Mouse (Mus musculus) thymus, postnatal 25 days (tissue): ENCODE measurements around the gene Agbl4.

Experiments used
- DNase-seq: peaks from one replicate; pipeline ENCODE4 v3.0.0; 2022

Agbl4 gene

GRCm38 (mm10) chr4:111510129-111510528 is 1112.7 kb downstream of the Agbl4 start:
- DNase-seq = no peak

GRCm38 (mm10) chr4:111513921-111514320 is 1116.5 kb downstream of the Agbl4 start:
- DNase-seq = no peak

GRCm38 (mm10) chr4:111516136-111516535 is 1118.7 kb downstream of the Agbl4 start:
- no peak for DNase-seq

GRCm38 (mm10) chr4:111517063-111517792 is 1119.8 kb downstream of the Agbl4 start:
- no peak for DNase-seq

GRCm38 (mm10) chr4:111518191-111518590 is 1120.7 kb downstream of the Agbl4 start:
- no peak for DNase-seq

GRCm38 (mm10) chr4:111519267-111519666 is 1121.8 kb downstream of the Agbl4 start:
- DNase-seq = no peak

GRCm38 (mm10) chr4:111520006-111520405 is 1122.5 kb downstream of the Agbl4 start:
- DNase-seq = no peak

DNA sequence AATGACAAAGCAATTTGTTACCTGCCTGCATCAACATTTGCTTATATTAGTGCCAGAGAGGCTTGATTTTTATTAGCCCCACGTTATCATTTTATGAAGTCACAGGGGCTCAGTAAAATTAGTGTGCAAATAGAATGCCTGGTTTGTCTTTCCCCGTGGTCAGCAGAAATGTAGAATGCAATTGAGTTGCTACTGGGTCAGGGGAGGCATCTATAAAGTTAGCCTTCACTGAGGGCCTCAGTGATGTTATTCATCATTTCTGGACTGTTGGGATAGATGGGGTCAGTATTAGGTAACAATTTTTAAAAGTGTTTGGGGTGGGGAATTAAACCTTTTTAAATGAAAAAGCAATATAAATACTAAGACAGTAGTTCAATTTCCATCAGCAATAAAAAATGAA is 1125.5 kb downstream of the Agbl4 start:
- no peak for DNase-seq

DNA sequence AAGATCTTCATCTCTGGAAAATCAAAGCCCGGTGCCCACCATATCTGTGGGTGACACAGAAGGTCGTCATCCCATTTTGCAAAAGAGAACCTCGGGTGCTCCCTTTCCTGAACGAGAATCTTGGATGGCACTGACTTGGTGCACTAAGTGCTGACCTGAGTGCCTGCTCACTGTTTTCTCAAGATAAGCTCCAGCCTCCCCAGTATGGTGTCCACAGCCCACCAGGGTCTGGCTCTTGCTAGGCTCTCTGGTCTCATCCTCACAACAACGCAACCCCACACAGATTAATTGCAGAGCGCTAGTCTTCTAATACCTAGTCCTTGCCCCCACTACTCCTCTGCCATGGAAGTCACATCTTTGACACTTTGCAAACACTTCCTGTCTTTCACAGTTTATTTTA is 1131.5 kb downstream of the Agbl4 start:
- DNase-seq = no peak

GRCm38 (mm10) chr4:111529996-111530395 is 1132.5 kb downstream of the Agbl4 start:
- no peak for DNase-seq

DNA sequence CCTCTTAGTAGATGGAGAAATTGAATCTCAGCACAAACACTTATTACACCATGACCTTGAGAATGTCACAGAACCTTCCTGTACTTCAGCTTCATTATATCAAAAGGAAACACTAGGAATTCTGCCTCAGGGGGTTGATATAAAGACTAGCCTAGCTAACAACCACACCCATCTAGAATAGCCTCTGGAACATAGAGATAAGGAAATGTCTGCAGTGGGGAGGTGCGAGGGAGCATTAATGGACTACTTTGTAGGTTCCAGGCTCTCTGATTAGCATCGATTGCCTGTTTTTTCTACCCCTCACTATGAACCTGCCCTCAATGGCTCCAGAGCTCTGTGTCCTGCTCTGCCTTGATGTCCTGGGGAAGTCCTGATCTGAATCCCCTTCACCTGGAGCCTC is 1133.1 kb downstream of the Agbl4 start:
- no peak for DNase-seq

- no peak for DNase-seq
Observed at GRCm38 (mm10) chr4:111544684-111545083, 1147.2 kb downstream of the Agbl4 start.

DNA sequence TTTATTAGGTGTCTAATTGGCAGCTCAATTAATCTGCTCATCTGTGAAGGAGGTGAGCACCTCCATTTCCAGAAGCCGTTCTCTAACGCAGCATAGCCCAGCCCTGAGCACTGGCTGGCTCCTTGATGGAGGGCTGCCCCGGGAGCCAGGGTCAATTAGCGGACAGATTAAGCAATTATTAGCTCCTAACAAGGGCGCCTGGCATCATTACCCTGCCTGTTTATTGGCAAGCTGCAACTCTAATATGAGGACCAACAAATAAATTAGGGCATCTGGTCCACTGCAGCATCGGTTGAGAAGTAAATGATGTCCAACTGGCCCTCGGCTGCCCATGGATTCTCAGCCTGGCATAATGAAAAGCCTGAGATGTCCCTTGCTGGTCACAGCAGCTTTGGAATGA is 1148.5 kb downstream of the Agbl4 start:
- no peak for DNase-seq

DNA sequence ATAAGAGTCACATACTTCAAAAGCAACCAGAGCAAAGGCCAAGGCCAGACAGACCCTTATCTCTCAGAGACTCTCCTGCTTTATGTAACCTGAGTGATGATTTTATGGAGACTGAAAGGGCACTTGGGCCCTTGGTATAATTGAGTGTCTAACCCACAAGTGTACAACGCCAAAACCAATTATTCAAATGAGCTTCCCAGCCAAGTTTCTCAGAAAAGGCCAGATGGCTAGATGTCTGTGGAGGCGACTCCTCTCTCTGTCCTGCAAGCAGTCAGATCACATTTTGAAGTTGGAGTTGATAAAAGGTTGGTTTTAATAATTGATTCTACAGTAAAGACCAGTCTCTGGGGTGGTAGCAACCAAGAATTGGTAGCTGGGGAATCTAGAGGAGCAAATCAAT is 1158.0 kb downstream of the Agbl4 start:
- DNase-seq = no peak

DNA sequence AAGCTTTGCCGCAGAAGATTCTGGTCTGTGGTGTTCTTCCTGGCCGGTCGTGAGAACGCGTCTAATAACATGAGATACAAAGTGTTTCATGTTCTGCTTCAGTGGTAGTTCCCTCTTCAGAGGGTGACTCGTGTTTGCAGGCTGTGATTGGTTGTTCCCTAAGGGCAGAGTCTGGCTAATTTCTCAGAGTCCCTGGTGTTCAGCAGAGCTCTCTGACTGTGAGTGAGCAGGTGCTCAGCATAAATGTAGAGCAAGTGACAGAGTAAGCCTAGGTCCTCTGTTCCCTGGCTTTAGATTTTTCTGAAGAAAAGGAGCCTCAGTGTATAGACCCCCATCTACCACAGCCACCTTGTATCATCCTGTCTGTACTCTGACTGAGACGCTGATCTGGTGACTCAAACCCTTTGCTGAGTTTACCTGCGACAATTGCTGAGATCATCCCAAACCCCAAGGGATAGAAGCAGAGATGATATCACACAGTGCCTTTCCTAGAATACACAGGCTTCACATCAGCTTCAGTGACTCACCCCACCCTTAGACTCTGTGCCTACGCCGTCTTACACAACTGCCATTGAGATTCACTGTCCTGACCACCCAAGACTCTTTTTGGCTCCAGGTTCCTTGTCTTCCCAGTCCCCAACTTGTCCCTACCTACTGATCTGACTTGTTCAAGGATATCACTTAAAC is 1179.8 kb downstream of the Agbl4 start:
- DNase-seq = no peak

- DNase-seq = no peak
Observed at GRCm38 (mm10) chr4:111579115-111579862, 1181.8 kb downstream of the Agbl4 start.

DNA sequence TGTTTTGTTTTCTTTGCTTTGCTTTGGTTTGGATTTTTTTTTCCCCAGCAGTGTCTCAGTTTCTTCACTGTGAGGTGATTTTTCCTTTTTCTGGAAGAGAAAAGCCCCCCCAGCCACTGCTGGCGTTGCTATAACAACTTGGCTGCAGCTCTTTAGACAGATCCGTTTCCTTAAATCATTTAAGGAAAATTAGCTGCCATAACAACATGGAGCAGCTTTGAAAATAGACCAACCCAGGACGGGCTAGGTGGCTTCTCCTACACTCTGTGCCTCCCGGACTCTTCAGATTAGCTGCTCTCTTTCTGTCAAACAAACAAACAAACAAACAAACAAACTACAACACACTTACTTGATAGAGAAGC is 1182.4 kb downstream of the Agbl4 start:
- no peak for DNase-seq

GRCm38 (mm10) chr4:111580239-111580638 is 1182.8 kb downstream of the Agbl4 start:
- DNase-seq = no peak

DNA sequence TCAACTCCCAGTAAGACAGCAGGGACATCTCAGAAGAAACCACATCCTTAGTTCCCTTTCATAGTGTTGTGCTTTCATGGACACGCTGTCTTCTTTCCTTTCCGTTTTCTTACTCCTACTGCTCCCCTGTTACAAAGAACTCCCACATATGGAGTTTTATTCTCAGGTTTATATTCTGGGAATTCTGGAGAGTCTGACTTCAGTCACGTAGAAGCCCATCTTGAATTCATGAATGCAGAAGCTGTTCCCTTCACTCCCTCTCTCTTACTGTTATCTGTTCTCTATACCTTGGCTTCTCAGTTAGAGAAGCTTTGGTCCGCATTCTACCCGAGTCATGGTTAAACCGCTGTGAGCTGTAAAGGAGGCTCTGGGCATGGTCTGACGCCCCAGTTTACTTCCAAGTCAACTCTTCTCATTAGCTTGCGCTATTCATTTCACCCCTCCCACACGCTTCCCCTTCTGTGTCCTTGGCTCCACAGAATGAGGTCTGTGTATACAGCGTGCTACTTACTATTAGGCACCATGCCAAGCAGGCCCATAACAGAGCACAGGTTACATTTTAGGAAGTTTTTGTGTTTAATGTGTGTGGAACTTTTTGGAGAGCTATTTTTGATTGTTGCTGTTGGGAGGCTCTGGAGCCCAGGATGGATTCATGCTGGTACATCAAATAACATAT is 1186.2 kb downstream of the Agbl4 start:
- no peak for DNase-seq

GRCm38 (mm10) chr4:111584286-111584685 is 1186.8 kb downstream of the Agbl4 start:
- DNase-seq = no peak

DNA sequence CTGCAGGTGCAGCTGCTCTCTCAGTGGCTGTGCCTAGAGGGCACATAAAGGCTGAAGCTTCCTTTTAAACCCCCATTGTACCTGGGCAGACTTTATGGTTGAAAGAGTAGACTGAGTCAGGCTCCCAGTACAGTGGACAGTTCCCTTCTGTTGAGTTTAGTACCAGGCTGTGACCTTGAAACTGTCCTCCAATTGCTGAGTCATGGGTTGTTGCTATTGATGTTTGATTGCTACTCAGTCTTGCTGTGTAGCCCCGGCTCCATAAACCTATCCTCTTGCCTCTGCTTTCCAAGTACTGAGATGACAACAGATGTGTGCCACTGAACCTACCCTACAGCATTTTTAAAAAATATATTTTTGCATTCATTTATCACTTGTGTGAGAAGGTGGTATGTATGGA is 1190.8 kb downstream of the Agbl4 start:
- DNase-seq = no peak

DNA sequence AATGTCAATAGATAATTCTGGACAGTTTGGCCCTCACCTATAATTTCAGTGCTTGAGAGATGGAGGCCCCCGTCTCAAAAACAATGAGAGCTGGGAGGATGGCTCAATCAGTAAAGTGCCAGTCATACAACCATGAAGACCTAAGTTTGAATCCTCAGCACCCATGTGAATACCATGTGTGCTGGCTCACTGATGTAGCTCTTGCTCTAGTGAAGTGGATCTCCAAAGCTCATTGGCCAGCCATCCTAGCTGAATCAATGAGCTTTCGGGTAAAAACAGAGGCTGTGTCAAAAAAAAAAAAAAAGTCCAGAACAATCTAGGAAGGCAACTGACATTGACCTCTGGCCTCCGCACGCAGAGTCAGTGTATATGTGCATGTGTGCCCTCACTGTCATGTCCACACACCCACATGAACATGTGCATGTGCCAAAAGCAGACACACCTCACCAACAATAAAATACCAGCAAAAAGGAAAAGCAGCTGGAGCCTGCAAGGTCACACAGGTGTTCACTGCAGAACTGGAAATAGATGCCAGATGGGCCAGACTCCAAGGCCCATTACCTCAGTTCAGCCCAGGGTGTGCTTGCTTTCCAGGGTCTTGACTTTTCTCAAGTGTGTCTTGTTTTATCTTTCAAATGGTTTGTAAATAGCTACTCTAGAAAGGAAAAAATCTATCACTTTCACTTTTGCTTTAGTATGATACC is 1192.2 kb downstream of the Agbl4 start:
- DNase-seq = no peak
